Mouse (Mus musculus): ENCODE measurements around the gene Fuca1.

DNA sequence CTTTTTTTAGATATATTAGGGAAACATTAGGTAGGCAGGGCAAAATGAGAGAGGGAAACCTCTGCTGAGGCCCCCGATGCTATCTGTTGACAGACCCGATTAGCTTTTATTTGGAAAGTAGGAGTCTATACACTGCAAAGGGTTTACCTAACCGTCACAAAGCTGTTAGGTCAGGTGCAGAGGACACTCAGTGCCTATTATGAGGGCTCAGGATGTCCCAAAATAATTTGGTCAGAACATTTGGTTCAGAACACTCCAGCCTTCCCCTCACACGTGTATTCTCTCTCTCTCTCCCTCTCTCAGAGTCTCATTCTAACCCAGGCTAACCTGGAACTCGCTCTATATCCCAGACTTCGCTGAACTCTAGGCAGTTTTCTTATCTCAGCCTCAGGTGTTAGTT, 38.5 kb upstream of the Fuca1 start:
- TF ChIP-seq POLR2A (IDR thresholded peaks at IDR 0.05; ENCODE audit: borderline replicate concordance, insufficient read depth, low read length) (no peak), CTCF (IDR thresholded peaks at IDR 0.05; ENCODE audit: borderline replicate concordance, insufficient read depth, low read depth, low read length) (no peak)

Data from cerebellum, adult 2 months (tissue).